In the genomic region with DNA sequence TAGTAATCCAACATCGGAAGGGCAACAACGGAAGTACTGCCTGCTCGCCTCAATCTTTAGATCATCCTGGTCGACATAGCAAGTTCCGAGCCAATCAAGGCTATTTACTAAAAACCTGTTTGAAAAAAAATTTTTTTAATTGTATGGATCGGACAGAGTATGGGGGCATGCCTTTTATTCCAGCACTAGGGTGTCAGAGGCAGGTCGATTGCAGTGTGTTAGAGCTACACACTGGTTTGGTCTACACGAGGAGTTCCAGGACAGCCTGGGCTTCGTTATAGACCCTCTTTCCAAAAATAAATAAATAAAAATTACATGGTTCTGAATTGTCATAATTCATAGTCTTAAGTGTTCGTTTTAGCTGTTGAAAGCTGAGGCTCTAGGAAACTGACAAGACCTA, we compare ENCODE assay signal across 8 mouse cellular contexts. TPM values are rescaled to one million over a fixed set of nuclear protein-coding genes. Genes with fewer than 3 reads are reported as not detected.
A peak's percentile ranks its signal among the peaks of the same experiment; 100 is the strongest.
DNase-seq lines count a peak whose midpoint lies in the region; ATAC-seq and TF ChIP-seq lines count a peak whose summit lies in the region.

No protein-coding gene starts in this region.

- no peaks in the 10 kb centered on the region for H3K27me3 ChIP-seq in thymus, adult 2 months (ENCODE audit: control insufficient read depth, insufficient read depth, low read length)
- no peaks in the 10 kb centered on the region for H3K27me3 ChIP-seq in limb, embryonic 15.5 days
- H3K27me3 ChIP-seq in stomach, postnatal 0 days (ENCODE audit: control insufficient read depth, insufficient read depth, low read length): no peaks in the 10 kb centered on the region

- no peaks in the 10 kb centered on the region for H3K36me3 ChIP-seq in thymus, adult 2 months (ENCODE audit: control insufficient read depth, insufficient read depth, low read length)
- peaks cover 4% of the 10 kb centered on the region; the same call in 1 of the 2 replicates for H3K36me3 ChIP-seq in limb, embryonic 15.5 days
- no peaks in the 10 kb centered on the region for H3K36me3 ChIP-seq in stomach, postnatal 0 days (ENCODE audit: control insufficient read depth, insufficient read depth, low read length)

- peak overlapping the region; percentile 100 for H3K27ac ChIP-seq in gastrocnemius, adult 2 months
- H3K27ac ChIP-seq in thymus, adult 2 months (ENCODE audit: control insufficient read depth, insufficient read depth, low read length): peak overlapping the region; percentile 66
- H3K27ac ChIP-seq in limb, embryonic 15.5 days: peak overlapping the region; percentile 100
- peak overlapping the region; percentile 100 for H3K27ac ChIP-seq in stomach, postnatal 0 days (replicated peaks)

- TF ChIP-seq EP300 in stomach, postnatal 0 days (optimal IDR thresholded peaks at IDR 0.05): no peak

- 10% methylated on average over 10 of the region's 10 CpGs for WGBS in thymus, adult 2 months
- 9% methylated on average over 10 of the region's 10 CpGs for WGBS in limb, embryonic 15.5 days
- WGBS in stomach, postnatal 0 days: 3% methylated on average over 10 of the region's 10 CpGs

- DNase-seq in gastrocnemius, adult 2 months: no peak
- no peak for DNase-seq in gastrocnemius, postnatal 14 days
- DNase-seq in thymus, adult 2 months: no peak
- DNase-seq in thymus, adult 18-20 months: no peak
- DNase-seq in stomach, postnatal 0 days (ENCODE audit: low spot score): no peak
- no peak for DNase-seq in adrenal gland, postnatal 25 days
- no peak for DNase-seq in yolk sac, embryonic 10.5 days (ENCODE audit: low spot score)

- no peak for ATAC-seq in limb, embryonic 15.5 days (ENCODE audit: insufficient number of reproducible peaks, low FRiP score, low TSS enrichment, low read depth)
- no peak for ATAC-seq in stomach, postnatal 0 days (ENCODE audit: low FRiP score, low TSS enrichment)

- no peak for TF ChIP-seq POLR2A in thymus, adult 2 months (IDR thresholded peaks at IDR 0.05; ENCODE audit: control insufficient read depth, extremely low read depth, insufficient read depth, low read length, poor library complexity)

- intact Hi-C loops in gastrocnemius, adult 2 months (cut with DNase I): no loop called here
- intact Hi-C loops in gastrocnemius, postnatal 14 days (cut with DNase I; ENCODE audit: low total_unique reads): no loop called here

- H3K9me3 ChIP-seq in limb, embryonic 15.5 days: no peaks in the 10 kb centered on the region
- H3K9me3 ChIP-seq in stomach, postnatal 0 days (ENCODE audit: control insufficient read depth, low read length): no peaks in the 10 kb centered on the region

- peak overlapping the region; percentile 58 for H3K4me2 ChIP-seq in limb, embryonic 15.5 days
- peak overlapping the region; percentile 54 for H3K4me2 ChIP-seq in stomach, postnatal 0 days (replicated peaks; ENCODE audit: low read depth)

- no peak for TF ChIP-seq CTCF in gastrocnemius, adult 2 months (IDR thresholded peaks at IDR 0.05)
- no peak for TF ChIP-seq CTCF in thymus, adult 2 months (IDR thresholded peaks at IDR 0.05; ENCODE audit: borderline replicate concordance, control insufficient read depth, extremely low read depth, insufficient read depth, low read length, poor library complexity)
- TF ChIP-seq CTCF in stomach, postnatal 0 days (IDR thresholded peaks at IDR 0.05; ENCODE audit: low read depth): no peak

- peak overlapping the region; percentile 93 for H3K4me3 ChIP-seq in gastrocnemius, adult 2 months
- H3K4me3 ChIP-seq in thymus, adult 2 months (ENCODE audit: control insufficient read depth, insufficient read depth, low read length): no peak overlapping the region
- H3K4me3 ChIP-seq in limb, embryonic 15.5 days: peak overlapping the region; percentile 75
- peak overlapping the region; percentile 80 for H3K4me3 ChIP-seq in stomach, postnatal 0 days (ENCODE audit: low read depth, low read length)

- peaks cover 6% of the 10 kb centered on the region for H3K4me1 ChIP-seq in thymus, adult 2 months (replicated peaks; ENCODE audit: control insufficient read depth, insufficient read depth, low read length)
- H3K4me1 ChIP-seq in limb, embryonic 15.5 days: peaks cover 5% of the 10 kb centered on the region; the same call in 1 of the 2 replicates
- H3K4me1 ChIP-seq in stomach, postnatal 0 days (replicated peaks; ENCODE audit: control insufficient read depth, insufficient read depth): no peaks in the 10 kb centered on the region

- peak overlapping the region; percentile 85; the same call in 1 of the 2 replicates for H3K9ac ChIP-seq in limb, embryonic 15.5 days
- peak overlapping the region; percentile 95 for H3K9ac ChIP-seq in stomach, postnatal 0 days (ENCODE audit: low read length)

RNA-seq across cellular contexts. Expression of gene Eed, which starts 0.8 kb away (rescaled TPM):
- total RNA-seq in gastrocnemius, adult 2 months (2021): 10 to 100 TPM; 37.9 to 39.3 TPM
- 10 to 100 TPM; 19.1 to 26.6 TPM for total RNA-seq in gastrocnemius, postnatal 14 days (2021)
- 25.5 and 27.2 TPM in 2 replicates for polyA plus RNA-seq in thymus, adult 2 months (2012; rRNA removed)
- polyA plus RNA-seq in limb, embryonic 15.5 days (2015; fragmentation: Nextera tagmentation; extraction: Ambion mirVana): 62.7 and 63.0 TPM in 2 replicates
- 35.7 and 38.0 TPM in 2 replicates for polyA plus RNA-seq in stomach, postnatal 0 days (2015; fragmentation: Nextera tagmentation; extraction: Ambion mirVana)
- 61.3 and 63.6 TPM in 2 replicates for total RNA-seq in adrenal gland, postnatal 25 days (2021)

RNA-seq across cellular contexts. Expression of gene Hikeshi, which starts 40.6 kb away (rescaled TPM):
- 100 to 1,000 TPM; 123 to 126 TPM for total RNA-seq in gastrocnemius, adult 2 months (2021)
- 10 to 100 TPM; 78.7 to 78.9 TPM for total RNA-seq in gastrocnemius, postnatal 14 days (2021)
- 46.0 and 57.5 TPM in 2 replicates for polyA plus RNA-seq in thymus, adult 2 months (2012; rRNA removed)
- 116 and 117 TPM in 2 replicates for polyA plus RNA-seq in limb, embryonic 15.5 days (2015; fragmentation: Nextera tagmentation; extraction: Ambion mirVana)
- 69.2 and 72.8 TPM in 2 replicates for polyA plus RNA-seq in stomach, postnatal 0 days (2015; fragmentation: Nextera tagmentation; extraction: Ambion mirVana)
- total RNA-seq in adrenal gland, postnatal 25 days (2021): 65.8 and 69.5 TPM in 2 replicates
